Mouse (Mus musculus): Measurements from ENCODE around the gene Ttll1. TPM values are rescaled to one million over a fixed set of nuclear protein-coding genes. Genes with fewer than 3 reads are reported as not detected.

Ttll1 gene
- 4.4 TPM in 2 replicates for polyA plus RNA-seq (2012; rRNA removed)

- Histone ChIP-seq H3K36me3 (ENCODE audit: control insufficient read depth, insufficient read depth, low read length) (no peaks in the 10 kb centered on the region), H3K4me1 (ENCODE audit: control insufficient read depth, insufficient read depth, insufficient read length) (no peaks in the 10 kb centered on the region), H3K27ac (ENCODE audit: insufficient read depth, low read length) (peak within 1 kb of the TSS; percentile 36), H3K27me3 (ENCODE audit: control insufficient read depth, insufficient read depth, low read length) (no peaks in the 10 kb centered on the region), H3K4me3 (ENCODE audit: extremely low read depth, insufficient read depth, insufficient read length) (peak within 1 kb of the TSS; percentile 51)
- TF ChIP-seq POLR2A (IDR thresholded peaks at IDR 0.05; ENCODE audit: low read depth, low read length) (no peak), CTCF (IDR thresholded peaks at IDR 0.05; ENCODE audit: extremely low read depth, insufficient read depth, insufficient read length, insufficient replicate concordance) (no peak)
- peak; percentile 87 to 97 for DNase-seq (ENCODE audit: low read depth in 1 of 2, low spot score in 2 of 2)
- 10% methylated on average over 40 of the region's 41 CpGs for WGBS
Observed at GRCm38 (mm10) chr15:83510805-83511405, at the start of gene Ttll1. Gene Ttll1 (minus strand): TSS chr15:83510893.

- Histone ChIP-seq H3K27me3 (ENCODE audit: control insufficient read depth, insufficient read depth, low read length) (no peaks in the 10 kb centered on the region), H3K4me3 (ENCODE audit: extremely low read depth, insufficient read depth, insufficient read length) (peak overlapping the region; percentile 95), H3K4me1 (ENCODE audit: control insufficient read depth, insufficient read depth, insufficient read length) (peaks cover 5% of the 10 kb centered on the region; the same call in 1 of the 2 replicates), H3K27ac (ENCODE audit: insufficient read depth, low read length) (peak overlapping the region; percentile 91), H3K36me3 (ENCODE audit: control insufficient read depth, insufficient read depth, low read length) (no peaks in the 10 kb centered on the region; the same call in 1 of the 2 replicates)
- TF ChIP-seq CTCF (IDR thresholded peaks at IDR 0.05; ENCODE audit: extremely low read depth, insufficient read depth, insufficient read length, insufficient replicate concordance) (no peak), POLR2A (IDR thresholded peaks at IDR 0.05; ENCODE audit: low read depth, low read length) (peak; percentile 59)
- peak; percentile 64 to 83 for DNase-seq (ENCODE audit: low read depth in 1 of 2, low spot score in 2 of 2)
- under 1% methylated on average over 73 of the region's 74 CpGs for WGBS
Observed at GRCm38 (mm10) chr15:83555161-83555974, 44.7 kb upstream of the Ttll1 start.

- H3K4me1 ChIP-seq (ENCODE audit: control insufficient read depth, insufficient read depth, insufficient read length): peaks cover 5% of the 10 kb centered on the region; the same call in 1 of the 2 replicates
- TF ChIP-seq POLR2A (IDR thresholded peaks at IDR 0.05; ENCODE audit: low read depth, low read length): no peak
- no peak for TF ChIP-seq CTCF (IDR thresholded peaks at IDR 0.05; ENCODE audit: extremely low read depth, insufficient read depth, insufficient read length, insufficient replicate concordance)
- peaks cover 2% of the 10 kb centered on the region; the same call in 1 of the 2 replicates for H3K36me3 ChIP-seq (ENCODE audit: control insufficient read depth, insufficient read depth, low read length)
- H3K27ac ChIP-seq (ENCODE audit: insufficient read depth, low read length): no peak overlapping the region
- H3K27me3 ChIP-seq (ENCODE audit: control insufficient read depth, insufficient read depth, low read length): no peaks in the 10 kb centered on the region
- no peak overlapping the region for H3K4me3 ChIP-seq (ENCODE audit: extremely low read depth, insufficient read depth, insufficient read length)
- DNase-seq (ENCODE audit: low read depth in 1 of 2, low spot score in 2 of 2): no peak
Observed at GRCm38 (mm10) chr15:83553831-83554230, 43.1 kb upstream of the Ttll1 start.

DNA sequence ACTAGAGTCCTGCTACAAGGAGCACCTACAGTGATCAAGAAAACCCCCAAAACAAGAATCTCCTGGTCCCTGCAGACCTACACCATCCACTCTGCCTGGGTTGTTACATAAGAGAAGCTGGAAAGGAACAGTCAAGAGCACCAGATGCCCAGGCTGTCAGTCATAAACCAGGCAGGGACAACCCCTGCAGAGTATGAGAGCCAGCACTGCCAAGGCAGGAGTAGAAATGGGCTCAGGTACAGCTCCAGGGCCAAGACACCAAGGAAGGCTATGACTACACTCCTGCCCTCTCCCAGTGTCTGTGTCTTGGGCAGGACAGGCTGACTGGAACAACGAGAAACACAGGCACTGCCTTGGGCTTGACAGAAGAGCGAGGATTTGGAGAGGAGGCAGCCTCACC, 39.4 kb upstream of the Ttll1 start:
- Histone ChIP-seq H3K4me3 (ENCODE audit: extremely low read depth, insufficient read depth, insufficient read length) (no peak overlapping the region), H3K27me3 (ENCODE audit: control insufficient read depth, insufficient read depth, low read length) (no peaks in the 10 kb centered on the region), H3K4me1 (ENCODE audit: control insufficient read depth, insufficient read depth, insufficient read length) (no peaks in the 10 kb centered on the region), H3K36me3 (ENCODE audit: control insufficient read depth, insufficient read depth, low read length) (peaks cover 29% of the 10 kb centered on the region), H3K27ac (ENCODE audit: insufficient read depth, low read length) (no peak overlapping the region)
- WGBS: 85% methylated on average over 2 of the region's 2 CpGs
- DNase-seq (ENCODE audit: low read depth in 1 of 2, low spot score in 2 of 2): no peak
- TF ChIP-seq CTCF (IDR thresholded peaks at IDR 0.05; ENCODE audit: extremely low read depth, insufficient read depth, insufficient read length, insufficient replicate concordance): no peak
- no peak for TF ChIP-seq POLR2A (IDR thresholded peaks at IDR 0.05; ENCODE audit: low read depth, low read length)

DNA sequence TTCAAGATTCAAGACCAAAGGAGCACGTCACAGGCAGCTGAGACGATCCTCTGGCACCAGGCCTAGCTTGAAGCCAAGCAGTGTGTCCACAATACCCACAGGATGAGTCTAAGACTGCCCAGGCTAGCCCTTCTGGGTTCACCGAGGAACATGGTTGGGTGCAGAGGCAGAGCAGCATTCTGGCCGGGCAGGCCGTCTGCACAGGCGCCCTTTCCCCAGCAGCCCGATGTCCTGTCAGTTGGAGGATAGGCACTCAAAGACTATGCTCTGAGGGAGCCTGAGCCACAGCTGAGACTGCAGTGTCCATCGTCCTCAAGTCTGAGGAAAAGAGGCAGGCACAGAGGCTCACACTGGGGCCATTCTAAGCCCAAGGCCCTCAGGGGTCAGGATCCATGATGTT, 36.5 kb upstream of the Ttll1 start:
- Histone ChIP-seq H3K27me3 (ENCODE audit: control insufficient read depth, insufficient read depth, low read length) (no peaks in the 10 kb centered on the region), H3K36me3 (ENCODE audit: control insufficient read depth, insufficient read depth, low read length) (peaks cover 29% of the 10 kb centered on the region), H3K27ac (ENCODE audit: insufficient read depth, low read length) (no peak overlapping the region), H3K4me1 (ENCODE audit: control insufficient read depth, insufficient read depth, insufficient read length) (no peaks in the 10 kb centered on the region), H3K4me3 (ENCODE audit: extremely low read depth, insufficient read depth, insufficient read length) (no peak overlapping the region)
- WGBS: 92% methylated on average over 8 of the region's 8 CpGs
- DNase-seq (ENCODE audit: low read depth in 1 of 2, low spot score in 2 of 2): no peak
- no peak for TF ChIP-seq POLR2A (IDR thresholded peaks at IDR 0.05; ENCODE audit: low read depth, low read length)
- no peak for TF ChIP-seq CTCF (IDR thresholded peaks at IDR 0.05; ENCODE audit: extremely low read depth, insufficient read depth, insufficient read length, insufficient replicate concordance)

GRCm38 (mm10) chr15:83546029-83546428, 35.3 kb upstream of the Ttll1 start:
- Histone ChIP-seq H3K27ac (ENCODE audit: insufficient read depth, low read length) (no peak overlapping the region), H3K4me3 (ENCODE audit: extremely low read depth, insufficient read depth, insufficient read length) (no peak overlapping the region), H3K27me3 (ENCODE audit: control insufficient read depth, insufficient read depth, low read length) (no peaks in the 10 kb centered on the region), H3K4me1 (ENCODE audit: control insufficient read depth, insufficient read depth, insufficient read length) (no peaks in the 10 kb centered on the region), H3K36me3 (ENCODE audit: control insufficient read depth, insufficient read depth, low read length) (peaks cover 29% of the 10 kb centered on the region)
- WGBS: 84% methylated on average over 7 of the region's 7 CpGs
- no peak for TF ChIP-seq CTCF (IDR thresholded peaks at IDR 0.05; ENCODE audit: extremely low read depth, insufficient read depth, insufficient read length, insufficient replicate concordance)
- no peak for TF ChIP-seq POLR2A (IDR thresholded peaks at IDR 0.05; ENCODE audit: low read depth, low read length)
- DNase-seq (ENCODE audit: low read depth in 1 of 2, low spot score in 2 of 2): no peak
